Mouse (Mus musculus): ENCODE measurements around the gene Plekhf1.

The Plekhf1 gene

GRCm38 (mm10) chr7:38218631-38219367, 9.0 kb downstream of the Plekhf1 start:
- in situ Hi-C loops (cut with MboI, MseI): no loop called here

GRCm38 (mm10) chr7:38217417-38218171, 10.2 kb downstream of the Plekhf1 start:
- in situ Hi-C loops (cut with MboI, MseI): no loop called here

DNA sequence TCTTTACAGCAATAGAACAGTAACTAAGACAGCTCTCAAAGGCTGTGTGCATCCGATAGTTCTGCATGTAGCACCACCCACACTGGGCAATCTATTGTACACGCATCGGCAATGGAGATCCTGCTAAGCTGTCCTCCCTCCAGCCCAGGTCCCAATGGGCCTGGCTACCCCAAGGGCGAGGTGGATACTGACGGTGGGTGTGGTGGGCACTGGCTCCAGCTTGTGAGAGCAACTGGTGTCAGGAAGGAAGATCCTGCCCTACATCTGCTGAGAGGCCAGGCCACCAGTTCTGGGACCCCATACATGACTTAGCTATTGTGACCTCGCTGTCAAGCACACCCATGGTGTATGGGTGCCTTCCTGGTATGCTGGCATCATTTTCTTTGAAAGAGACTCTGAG, 12.1 kb downstream of the Plekhf1 start:
- in situ Hi-C loops (cut with MboI, MseI): no loop called here

GRCm38 (mm10) chr7:38215281-38215680, 12.5 kb downstream of the Plekhf1 start:
- in situ Hi-C loops (cut with MboI, MseI): no loop called here

DNA sequence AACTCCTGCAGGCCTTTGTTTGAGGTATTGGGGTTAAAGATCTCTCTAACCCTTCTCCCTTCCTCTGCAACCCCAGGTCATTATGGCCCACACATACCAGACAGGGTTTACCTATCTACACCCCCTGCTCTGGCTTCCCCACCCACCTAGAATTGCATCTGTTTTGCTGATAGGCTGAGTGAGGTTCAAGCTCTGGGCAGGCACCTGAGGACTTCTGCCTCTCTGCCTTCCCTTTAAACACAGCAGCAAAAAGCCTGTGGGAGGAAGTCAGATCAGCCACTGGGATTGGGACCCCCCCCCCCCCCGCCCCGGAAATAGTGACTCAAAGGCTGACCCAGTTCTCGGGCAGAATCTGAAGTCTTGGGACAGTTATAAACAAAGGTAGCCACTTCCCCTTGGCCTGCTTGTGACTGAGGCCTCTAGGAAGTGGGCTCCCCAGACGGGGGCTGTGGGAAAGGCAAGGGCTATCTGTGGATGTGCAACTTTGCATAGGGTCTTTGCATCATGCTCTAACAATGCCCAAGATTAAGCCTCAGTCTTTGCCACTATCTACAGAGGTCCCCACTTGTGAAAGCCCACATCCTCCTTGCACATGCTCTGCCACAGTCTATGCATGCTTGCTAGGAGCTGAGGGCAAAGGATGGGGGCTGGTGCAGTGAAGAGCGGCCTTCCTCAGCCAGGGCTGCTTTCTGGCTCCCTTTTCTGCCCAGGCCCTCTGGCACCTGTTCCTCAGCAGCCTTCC, 13.2 kb downstream of the Plekhf1 start:
- in situ Hi-C loops (cut with MboI, MseI): no loop called here

DNA sequence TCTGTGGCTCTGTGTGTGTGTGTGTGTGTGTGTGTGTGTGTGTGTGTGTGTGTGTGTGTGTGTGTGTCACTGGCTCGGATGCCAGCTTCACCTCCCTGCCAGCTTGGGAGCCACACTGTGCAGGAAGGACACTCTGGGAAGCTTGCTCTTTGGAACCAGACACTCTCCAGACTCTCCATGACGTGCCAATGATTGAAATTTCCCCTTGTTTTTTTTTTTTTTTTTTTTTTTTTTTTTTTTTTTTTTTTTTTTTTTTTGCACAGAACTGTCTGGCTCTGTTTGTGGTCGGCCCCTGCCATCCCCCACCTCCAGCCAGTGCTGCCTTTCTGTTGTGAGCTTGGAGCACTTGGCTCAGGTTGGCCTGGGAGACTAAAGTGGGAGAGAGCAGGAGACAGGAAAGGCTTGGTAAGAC, 15.2 kb downstream of the Plekhf1 start:
- in situ Hi-C loops (cut with MboI, MseI): no loop called here

- in situ Hi-C loops (cut with MboI, MseI): no loop called here
These were observed 18.2 kb downstream of the Plekhf1 start for GRCm38 (mm10) chr7:38209478-38210152.

GRCm38 (mm10) chr7:38208969-38209368, 18.8 kb downstream of the Plekhf1 start:
- in situ Hi-C loops (cut with MboI, MseI): no loop called here

DNA sequence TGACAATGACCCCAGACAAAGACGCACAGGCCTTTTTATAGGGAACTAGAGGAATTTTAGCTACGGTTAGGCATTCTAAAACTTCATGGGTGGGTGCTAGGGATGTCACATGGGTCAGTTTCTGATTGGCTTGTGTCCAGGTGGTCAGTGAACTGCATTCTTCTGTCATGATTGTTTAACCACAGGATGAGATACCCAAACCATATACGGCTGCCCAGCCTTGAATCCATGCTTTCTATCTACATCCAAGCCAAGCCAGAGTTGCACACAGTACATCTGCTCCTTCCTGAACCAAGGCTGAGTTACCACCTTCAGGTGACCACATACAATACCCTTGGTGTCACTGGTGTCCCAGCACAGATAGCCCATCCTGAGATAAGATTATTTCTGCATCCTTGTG, 21.3 kb downstream of the Plekhf1 start:
- in situ Hi-C loops (cut with MboI, MseI): no loop called here

DNA sequence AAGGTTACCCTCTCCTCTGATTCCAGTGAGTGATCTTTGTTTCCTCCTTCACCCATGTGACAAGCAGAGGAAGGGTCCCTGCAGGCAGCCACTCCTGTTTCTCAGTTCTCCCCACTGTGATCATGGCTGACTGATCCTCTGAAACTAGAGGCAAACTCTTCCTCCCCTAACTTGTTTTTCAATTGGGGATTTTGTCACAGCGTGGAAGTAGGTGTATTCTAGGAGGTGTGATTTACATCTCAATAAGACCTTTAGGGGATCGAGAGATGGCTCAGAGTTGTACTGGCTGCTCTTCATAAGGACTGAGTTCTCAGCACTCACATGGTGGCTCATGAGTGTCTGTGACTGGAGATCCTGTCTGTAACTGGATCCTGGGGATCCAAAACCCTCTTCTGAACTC, 22.0 kb downstream of the Plekhf1 start:
- in situ Hi-C loops (cut with MboI, MseI): no loop called here

- in situ Hi-C loops (cut with MboI, MseI): no loop called here
These were observed 23.5 kb downstream of the Plekhf1 start for GRCm38 (mm10) chr7:38204314-38204713.

- in situ Hi-C loops (cut with MboI, MseI): no loop called here
These were observed 26.5 kb downstream of the Plekhf1 start for GRCm38 (mm10) chr7:38201290-38201658.

DNA sequence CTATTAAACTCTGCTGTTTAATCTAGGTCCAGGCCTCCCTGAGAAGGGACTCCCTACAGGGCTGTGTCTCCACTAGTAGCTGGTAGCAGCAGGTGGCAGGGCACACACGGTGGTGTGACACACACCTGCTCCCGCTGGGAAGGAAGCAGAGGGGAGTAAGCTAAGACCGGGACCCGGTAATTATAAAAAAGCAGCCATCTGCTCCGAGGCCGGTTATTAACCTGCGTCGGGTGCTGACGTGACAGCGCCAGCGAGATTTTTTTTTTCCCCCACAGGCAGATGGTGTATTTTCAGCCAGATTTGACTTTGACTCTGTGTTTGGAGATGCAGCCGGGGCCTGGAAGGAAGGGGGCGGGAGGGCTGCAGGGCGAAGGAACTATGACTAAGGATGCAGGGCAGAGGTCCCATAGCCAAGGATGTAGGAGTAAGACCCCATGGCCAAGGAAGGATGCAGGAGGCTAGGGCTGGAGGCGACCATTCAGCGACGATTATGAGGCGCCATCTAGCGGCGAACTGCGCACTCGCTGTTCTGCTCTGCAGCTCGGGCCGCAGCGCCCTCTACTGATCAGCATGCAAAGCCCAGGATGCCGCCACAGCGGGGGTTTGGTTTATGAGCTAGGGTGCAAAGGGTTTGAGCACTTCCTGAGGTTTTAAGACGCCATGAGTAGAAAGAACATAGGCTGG, 27.1 kb downstream of the Plekhf1 start:
- in situ Hi-C loops (cut with MboI, MseI): no loop called here

DNA sequence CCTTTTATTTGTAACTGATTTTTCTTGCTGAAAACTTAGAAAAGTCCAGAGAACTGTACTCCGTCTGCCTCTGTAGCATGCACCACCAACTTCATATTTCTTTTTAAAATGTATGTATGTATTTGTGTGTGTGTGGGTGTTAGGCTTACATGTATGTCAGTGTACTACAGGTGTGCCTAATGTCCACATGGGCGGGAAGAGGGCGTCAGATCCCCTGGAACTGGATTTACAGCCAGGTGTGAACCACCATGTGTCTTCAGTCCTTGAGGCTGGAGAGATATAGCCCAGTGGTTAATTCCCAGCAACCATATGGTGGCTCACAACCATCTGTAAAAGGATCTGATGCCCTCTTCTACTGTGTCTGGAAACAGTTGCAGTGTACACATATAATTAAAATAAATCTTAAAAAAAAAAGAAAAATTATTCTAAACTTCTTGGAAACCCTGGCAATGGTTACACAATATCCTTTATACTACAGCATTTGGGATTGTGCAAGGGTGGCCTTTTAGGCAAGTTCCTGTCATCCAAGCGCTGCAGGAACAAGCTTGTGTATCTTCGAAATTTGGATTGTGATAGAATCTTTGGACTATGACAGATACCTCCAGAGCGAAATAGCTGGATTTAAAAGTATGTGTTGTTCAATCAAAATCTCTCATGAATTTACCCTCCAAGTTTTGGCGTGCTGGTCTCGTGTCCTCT, 27.8 kb downstream of the Plekhf1 start:
- in situ Hi-C loops (cut with MboI, MseI): no loop called here

- in situ Hi-C loops (cut with MboI, MseI): no loop called here
These were observed 36.2 kb downstream of the Plekhf1 start for GRCm38 (mm10) chr7:38191571-38191970.

DNA sequence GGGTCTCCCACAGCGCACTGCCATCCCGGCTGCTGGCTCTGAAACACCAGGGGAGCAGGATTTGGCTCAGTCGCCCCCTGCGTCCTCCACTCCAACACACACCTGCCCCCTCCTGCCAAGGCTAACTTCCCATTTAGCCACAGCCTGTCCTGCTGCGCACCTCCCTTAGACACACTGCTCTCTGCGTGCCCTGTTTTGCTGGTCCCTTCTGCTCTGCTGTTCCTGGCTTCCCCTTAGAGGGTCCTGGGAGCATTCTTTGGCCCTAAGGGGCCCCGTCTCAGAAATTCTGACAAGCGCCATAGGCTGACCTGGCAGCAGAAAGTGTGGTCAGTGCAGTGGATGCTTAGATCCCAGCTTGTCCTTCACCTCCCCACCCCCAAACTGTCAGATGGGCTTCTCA, 36.7 kb downstream of the Plekhf1 start:
- in situ Hi-C loops (cut with MboI, MseI): no loop called here

DNA sequence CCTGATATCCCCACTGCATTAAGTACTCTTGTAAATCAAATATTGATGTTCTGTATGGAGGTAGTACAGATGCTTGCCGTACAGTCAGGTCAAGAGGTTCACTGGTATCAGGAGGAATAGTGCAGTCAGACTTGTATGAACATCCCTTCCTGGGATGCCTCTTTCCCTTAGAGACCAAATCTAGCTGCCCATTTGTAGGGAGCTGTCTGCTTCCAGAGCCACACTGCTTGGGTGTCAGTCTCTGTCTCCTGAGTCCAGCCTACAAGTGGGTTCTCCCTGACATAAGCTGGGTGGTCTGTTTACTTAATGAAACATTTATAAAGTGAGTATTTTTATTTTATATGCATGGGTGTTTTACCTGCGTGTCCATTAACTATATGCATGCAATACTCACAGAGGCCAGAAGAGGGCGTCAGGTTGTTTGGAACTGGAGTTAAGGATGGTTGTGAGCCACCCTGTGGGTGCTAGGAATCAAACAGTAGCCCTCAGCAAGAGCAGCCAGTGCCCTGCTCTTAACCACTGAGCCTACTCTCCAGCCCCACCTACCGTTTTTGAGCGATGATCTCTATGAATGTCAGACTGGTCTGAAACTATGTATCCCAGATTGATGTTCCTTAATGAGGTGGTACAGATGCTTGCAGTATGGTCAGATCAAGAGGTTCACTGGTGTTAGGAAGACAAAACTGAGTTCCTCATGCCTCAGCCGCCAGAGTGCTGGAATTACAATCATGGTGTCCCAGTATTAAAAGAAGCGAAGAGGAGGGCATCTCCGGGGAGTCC, 37.6 kb downstream of the Plekhf1 start:
- in situ Hi-C loops (cut with MboI, MseI): no loop called here

DNA sequence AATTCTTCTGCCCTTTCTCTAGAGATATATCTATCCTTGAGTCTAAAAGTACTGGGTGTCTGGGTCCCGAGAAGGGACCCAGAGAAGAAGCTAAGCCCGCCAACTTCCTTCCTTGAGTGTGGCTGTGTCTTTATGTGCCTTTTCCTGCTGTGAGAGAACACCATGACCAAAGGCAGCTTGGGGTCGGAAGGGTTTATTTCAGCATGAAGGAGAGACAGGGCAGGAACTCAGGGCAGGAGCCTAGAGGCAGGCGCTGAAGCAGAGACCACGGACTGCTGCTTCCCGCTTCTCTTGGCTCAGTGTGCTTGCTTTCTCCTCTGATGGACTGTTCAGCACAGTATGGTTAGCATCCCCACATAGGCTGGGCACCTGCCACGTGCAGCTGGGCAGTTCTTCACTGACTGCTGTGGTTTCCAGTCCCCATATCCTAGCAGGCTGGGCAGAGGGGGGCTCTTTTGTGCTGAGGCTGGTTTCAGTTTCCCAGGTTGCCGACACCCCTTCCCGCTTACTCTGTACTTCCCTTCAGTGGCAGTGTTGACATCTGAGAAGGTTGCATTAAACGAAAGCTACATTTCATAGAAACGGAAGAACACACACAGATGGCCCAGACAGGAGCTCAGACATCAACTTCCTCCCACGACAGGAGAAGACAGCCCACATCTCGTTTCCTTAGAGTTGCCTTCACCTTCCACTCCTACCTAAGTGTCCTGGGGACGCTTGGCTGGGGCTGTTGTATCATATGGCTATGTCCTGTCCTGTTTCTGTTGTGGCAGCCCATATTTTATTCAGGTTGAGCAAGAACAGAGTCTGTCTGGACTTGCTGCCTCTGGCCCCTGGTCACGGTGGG, 38.5 kb downstream of the Plekhf1 start:
- in situ Hi-C loops (cut with MboI, MseI): no loop called here
